Mouse (Mus musculus) adipocyte (in vitro differentiated cells): ENCODE measurements around the gene Gldc.

Source experiments
- DNase-seq: peaks from one replicate; pipeline ENCODE4 v3.0.0-alpha.2; 2016; ENCODE audit warnings: low spot score

Gene Gldc

DNA sequence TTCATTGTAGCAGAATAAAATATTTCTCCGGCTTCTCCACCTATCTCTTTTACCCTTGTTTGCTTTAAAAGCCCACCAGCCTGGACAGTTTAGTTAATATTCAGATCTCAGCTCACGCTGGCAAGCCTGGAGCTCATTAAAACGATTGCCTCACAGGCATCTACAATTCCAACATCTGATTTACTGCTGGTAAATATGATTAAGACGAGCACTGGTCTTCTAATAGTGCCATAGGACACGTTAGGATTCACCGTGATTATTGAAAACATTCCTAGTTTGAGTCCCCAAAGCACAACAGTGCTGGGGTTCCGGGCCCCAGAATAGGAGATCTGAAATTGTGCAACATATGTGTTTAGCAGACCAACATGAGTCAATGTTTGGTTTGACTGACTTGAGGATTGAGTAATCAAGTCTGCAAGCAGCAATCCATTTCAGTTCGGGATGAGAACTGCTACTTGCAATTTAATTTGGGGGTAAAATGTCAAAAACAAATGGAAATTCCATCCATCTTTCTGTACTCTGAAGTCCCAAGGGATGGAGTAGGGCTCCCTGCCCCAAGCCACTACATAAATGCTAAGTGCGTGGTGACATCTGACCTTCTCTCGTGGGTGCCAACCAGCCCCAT, 67.9 kb downstream of the Gldc start:
- peak; percentile 93 for DNase-seq

DNA sequence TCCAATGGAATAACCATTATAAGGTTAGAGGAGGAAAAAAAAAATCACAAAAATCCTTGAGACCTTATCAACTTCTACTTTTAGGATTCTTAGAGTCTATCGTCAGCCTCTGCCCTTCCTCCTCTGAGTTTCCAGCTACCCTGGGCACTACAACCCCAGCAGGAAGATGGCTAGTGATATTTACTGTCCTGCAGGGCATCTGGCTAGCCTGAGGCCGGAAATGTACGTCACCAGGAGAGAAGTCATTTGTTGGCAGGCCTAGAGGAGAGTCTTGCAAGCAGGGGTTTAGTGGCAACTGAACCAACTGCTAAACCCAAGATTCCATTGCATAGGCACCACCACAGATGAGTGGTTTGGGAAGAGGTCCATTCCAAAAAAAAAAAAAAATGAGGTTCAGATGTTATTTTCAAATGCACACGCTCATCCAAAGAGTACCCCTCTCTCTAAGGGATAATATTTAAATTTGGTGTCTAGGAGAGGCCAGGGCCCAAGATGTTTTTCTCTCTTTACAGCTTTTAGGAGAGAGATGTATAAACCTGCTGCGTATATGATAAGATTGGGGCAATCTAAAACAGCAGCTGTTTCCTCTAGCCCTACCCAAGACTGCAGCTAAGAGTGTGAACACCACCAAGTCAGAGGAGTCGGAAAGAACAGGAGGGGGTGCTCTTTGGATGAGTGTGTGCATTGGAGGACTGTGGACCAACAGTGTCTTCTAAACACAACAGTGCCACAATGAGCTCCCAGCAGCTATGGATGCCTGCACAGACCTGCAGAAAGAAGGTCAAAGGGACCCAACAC, 70.0 kb downstream of the Gldc start:
- no peak for DNase-seq

DNA sequence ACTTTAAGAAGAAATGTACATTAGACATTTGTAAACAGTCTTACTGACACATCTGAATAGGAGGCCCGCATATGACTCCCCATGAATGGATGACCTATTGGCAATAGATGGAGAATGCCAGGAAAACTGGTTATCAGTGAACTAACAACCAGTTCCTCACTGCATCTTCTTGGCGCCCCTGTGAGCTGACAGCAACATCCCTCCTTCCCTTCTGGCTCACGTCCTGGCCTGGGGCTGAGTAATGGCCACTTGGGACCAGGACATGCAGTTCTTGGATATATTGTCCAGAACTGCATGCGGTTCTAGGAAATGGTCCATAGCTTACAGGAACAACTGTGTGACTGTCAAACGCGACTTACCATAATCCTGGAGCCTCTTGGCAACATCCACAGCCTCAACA, 72.6 kb downstream of the Gldc start:
- peak; percentile 53 for DNase-seq

DNA sequence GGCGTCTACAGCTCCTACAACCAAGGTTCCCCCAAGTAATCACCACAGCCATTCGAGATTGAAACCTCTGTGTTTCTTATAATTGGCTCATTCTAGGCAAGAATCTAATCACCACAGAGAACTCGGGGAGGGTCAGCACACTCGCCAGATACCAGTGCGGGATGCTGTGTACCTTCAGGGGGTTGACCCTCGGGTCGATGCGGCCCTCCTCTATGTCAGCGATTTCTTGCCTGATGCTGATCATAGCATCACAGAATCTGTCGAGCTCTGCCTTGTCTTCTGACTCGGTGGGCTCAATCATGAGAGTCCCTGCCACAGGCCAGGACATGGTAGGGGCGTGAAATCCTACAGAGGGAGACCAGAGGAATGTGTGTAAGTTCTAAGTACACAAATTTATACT, 74.7 kb downstream of the Gldc start:
- no peak for DNase-seq

DNA sequence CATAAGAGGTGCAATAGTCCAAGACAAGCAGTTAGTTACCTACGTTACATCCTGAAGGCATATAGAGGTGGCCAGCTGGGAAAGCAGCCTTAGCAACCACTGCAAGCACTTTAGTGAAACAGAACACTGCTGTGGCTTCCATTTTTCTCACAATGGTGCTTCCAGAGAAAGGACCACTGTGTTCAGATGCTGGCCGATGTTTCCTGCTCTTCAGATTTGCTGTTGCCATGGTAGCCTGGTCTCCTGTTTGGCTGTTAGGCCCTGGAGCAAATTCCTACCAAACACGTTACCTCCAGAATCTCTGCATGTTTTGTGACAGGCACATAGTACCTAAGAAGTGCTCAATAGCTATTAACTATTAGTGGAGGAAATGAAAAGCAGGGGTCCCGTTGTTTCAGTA, 78.2 kb downstream of the Gldc start:
- DNase-seq = no peak

DNA sequence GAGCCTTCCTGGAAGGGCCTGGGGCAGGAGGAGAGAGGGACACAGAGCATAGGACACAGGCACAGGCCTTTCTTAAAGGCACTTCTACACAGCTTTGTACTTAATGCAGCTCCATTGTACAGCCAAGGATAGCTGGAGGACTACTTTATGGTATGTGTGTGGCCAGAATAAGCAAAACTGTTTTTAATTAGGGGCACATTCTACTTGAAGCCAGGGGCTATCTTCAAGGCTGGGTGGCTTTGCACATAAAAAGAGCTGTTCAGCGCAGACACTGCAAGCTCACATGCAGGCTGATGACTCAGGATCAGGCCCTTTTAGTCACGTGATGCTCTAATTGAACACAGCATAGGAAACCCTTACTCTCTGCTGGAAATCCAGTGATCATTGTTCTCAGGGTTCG, 79.0 kb downstream of the Gldc start:
- DNase-seq = peak; percentile 50

DNA sequence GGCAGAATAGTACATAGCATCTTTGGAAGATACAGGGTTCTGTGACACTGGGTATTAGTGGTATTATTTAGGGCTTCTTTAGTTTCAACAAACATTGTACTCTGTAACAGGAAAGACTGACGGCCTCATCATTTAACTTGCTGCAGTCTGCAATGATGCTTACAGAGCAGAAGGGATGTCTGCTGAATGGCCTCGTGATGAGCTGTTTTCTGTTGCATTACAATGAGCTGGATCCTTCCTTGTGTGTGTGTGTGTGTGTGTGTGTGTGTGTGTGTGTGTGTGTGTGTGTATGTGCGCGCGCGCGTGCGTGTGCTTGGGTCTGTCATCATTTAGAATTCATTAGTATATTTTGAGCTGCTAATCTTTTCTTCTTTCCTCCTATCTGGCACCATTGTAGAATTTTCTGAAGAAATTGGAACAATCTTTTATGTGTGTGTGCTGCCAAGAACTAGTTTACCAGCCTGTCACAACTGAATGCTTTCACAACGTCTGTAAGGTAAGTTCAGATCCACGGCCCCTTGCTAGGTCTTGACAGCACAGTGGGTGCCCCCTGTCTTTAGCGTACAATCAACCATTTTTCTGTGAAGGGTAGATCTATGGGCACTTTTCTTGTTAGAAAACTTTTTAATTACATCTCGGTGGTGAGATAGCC, 83.5 kb downstream of the Gldc start:
- no peak for DNase-seq

DNA sequence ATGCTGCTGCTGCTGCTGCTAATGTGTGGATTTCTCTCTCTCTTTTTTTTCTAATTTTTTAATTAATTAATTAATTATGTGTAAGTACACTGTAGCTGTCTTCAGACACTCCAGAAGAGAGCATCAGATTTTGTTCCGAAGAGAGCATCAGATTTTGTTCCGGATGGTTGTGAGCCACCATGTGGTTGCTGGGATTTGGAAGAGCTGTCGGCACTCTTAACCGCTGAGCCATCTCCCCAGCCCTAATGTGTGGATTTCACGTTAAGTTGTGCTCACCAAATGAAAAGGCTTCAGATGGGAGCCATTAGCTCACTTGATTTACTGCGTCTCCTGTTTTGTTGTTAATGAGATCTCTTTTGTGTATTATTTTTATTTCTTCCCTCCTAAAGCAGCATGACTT, 85.1 kb downstream of the Gldc start:
- no peak for DNase-seq

DNA sequence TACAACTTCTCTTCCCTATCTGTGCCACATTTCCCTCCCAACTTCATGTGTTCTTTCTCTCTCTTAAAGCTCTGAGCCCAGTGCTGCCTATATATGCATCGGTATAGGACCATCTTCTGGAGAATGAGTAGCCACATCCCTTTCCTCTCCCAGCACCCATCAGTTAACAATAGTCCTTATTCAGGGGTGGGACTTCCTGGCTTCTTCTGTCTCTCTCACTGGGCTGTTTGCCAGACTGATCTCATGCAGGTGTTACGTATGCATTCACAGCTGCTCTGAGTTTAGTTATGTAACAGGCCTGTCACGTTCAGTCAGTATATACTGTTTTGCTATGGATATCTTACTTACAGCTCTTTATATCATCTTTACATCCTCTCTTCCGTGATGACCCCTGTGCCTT, 109.4 kb downstream of the Gldc start:
- DNase-seq = no peak

DNA sequence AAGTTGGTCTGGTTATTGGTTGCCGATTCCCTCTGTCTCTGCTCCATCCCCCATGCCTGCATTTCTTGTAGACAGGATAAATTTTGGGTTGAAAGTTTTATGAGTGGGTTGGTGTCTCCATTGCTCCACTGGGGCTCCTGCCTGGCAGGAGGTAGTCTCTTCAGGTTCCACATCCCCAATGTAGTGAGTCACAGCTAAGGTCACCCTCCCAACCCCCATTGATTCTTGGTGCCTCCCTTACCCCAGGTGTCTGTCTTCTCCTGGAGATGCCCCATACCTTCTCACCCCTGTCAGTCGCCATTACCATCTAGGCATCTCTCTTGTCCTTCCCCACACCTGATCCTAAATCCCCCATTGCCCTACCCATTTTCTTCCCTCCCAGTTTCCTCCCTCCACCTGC, 121.0 kb downstream of the Gldc start:
- no peak for DNase-seq

DNA sequence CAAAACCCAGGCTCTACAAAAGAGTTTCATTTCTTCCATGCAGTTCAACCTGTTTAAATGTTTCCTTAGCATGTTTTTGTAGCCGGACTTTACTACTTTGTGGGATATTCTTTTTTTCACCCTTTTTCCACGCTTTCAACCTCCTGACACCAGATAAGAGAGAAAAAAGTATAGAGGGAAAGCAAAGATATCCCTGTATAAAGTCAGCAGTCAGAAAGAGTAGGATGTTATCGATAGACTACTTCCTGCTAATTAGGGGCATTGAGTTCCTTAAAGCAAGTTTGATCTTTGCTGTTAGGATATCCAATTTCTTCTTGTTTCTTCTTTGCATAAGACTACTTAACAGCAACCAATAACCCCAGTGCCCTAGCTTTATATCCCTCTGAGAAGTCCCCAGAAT, 123.8 kb downstream of the Gldc start:
- DNase-seq = no peak

DNA sequence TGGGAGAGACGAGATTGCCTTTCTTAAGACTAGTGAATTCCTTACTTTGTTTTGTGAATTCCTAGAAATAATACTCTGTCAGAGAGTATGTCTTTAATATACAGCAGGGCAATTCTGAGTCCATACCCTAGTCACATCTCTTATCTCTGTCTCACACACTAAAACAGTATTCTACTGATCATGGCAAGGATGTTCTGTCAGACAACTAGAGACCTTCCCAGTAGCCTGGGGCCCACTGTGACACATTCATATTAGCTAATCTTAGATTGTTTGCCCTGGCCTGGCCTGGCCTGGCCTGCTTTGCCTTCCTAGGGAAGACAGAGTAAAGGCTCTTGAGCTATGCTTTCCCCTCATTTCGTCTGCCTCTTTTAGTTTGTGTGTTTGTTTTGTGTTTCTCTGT, 124.6 kb downstream of the Gldc start:
- DNase-seq = no peak
